Mouse (Mus musculus) MEL (cell line): ENCODE data around the gene Arrdc3. TPM values are rescaled to one million over a fixed set of nuclear protein-coding genes. Genes with fewer than 3 reads are reported as not detected.

Experiments
- DNase-seq: peaks from one replicate; pipeline ENCODE4 v3.0.0; 2011; ENCODE audit warnings: low read depth, low spot score
- H3K27ac ChIP-seq: 2 replicates; pipeline ENCODE4 v1.5.1; 2012; ENCODE audit warnings: low read depth, mild to moderate bottlenecking, control low read depth, low read length, moderate library complexity; ENCODE audit not compliant: control insufficient read depth
- H3K27me3 ChIP-seq, 2 experiments: fragments of 150-350 bp in 1 of 2; sonication (generic) in 1 of 2; 2 replicates each; pipeline ENCODE4 v1.6.1; 2012; ENCODE audit warnings: low read length in 2 of 2, mild to moderate bottlenecking in 2 of 2, improper control_type of control experiment in 1 of 2, moderate library complexity in 1 of 2; ENCODE audit not compliant: insufficient read depth in 2 of 2, control insufficient read depth in 1 of 2
- H3K36me3 ChIP-seq, 2 experiments: 2 replicates each; pipeline ENCODE4 v1.6.1; 2012 to 2014; ENCODE audit warnings: low read length in 2 of 2, improper control_type of control experiment in 1 of 2, inconsistent platforms in 1 of 2, mild to moderate bottlenecking in 1 of 2; ENCODE audit not compliant: insufficient read depth in 2 of 2, control insufficient read depth in 1 of 2
- H3K4me1 ChIP-seq, 2 experiments: fragments of 150-350 bp in 1 of 2; sonication (generic) in 1 of 2; 2 replicates each; pipeline ENCODE4 v1.6.1; 2012; ENCODE audit warnings: low read length in 2 of 2, improper control_type of control experiment in 1 of 2, mild to moderate bottlenecking in 1 of 2; ENCODE audit not compliant: insufficient read depth in 2 of 2, control insufficient read depth in 1 of 2
- H3K4me3 ChIP-seq, 2 experiments: fragments of 150-350 bp in 1 of 2; sonication (generic) in 1 of 2; 2 replicates each; pipeline ENCODE4 v1.5.1; 2012; ENCODE audit warnings: low read depth in 2 of 2, low read length in 2 of 2, mild to moderate bottlenecking in 2 of 2, moderate library complexity in 2 of 2, control low read depth in 1 of 2, improper control_type of control experiment in 1 of 2; ENCODE audit not compliant: control insufficient read depth in 1 of 2, insufficient read depth in 1 of 2
- H3K79me2 ChIP-seq: 2 replicates; pipeline ENCODE4 v1.6.1; 2012; ENCODE audit warnings: mild to moderate bottlenecking, low read length, moderate library complexity; ENCODE audit not compliant: control insufficient read depth, poor library complexity, insufficient read depth
- H3K9ac ChIP-seq: 2 replicates; pipeline ENCODE4 v1.6.1; 2012; ENCODE audit warnings: low read depth, mild to moderate bottlenecking, control low read depth, low read length, moderate library complexity; ENCODE audit not compliant: control insufficient read depth, poor library complexity, severe bottlenecking
- H3K9me3 ChIP-seq: fragments of 150-350 bp; sonication (generic); replicated peaks from 2 replicates; pipeline ENCODE4 v1.6.1; 2012; ENCODE audit warnings: mild to moderate bottlenecking, low read length, improper control_type of control experiment, moderate library complexity; ENCODE audit not compliant: insufficient read depth
- BHLHE40 ChIP-seq: IDR thresholded peaks from 2 replicates; pipeline ENCODE4 v1.6.1; 2012; ENCODE audit warnings: low read depth, mild to moderate bottlenecking, inconsistent platforms, low read length, improper control_type of control experiment, borderline replicate concordance
- CTCF ChIP-seq, 3 experiments: IDR thresholded peaks in 2 of 3; conservative IDR thresholded peaks in 1 of 3; 2 replicates each; pipeline ENCODE4 v1.5.1; 2011 to 2012; ENCODE audit warnings: low read length in 3 of 3, low read depth in 2 of 3, mild to moderate bottlenecking in 2 of 3, improper control_type of control experiment in 1 of 3, inconsistent platforms in 1 of 3, mixed read lengths in 1 of 3, moderate library complexity in 1 of 3; ENCODE audit not compliant: control insufficient read depth in 1 of 3, insufficient read depth in 1 of 3, poor library complexity in 1 of 3, severe bottlenecking in 1 of 3
- E2F4 ChIP-seq: IDR thresholded peaks from 2 replicates; pipeline ENCODE4 v1.6.1; 2011; ENCODE audit warnings: low read depth, low read length, improper control_type of control experiment, borderline replicate concordance
- EP300 ChIP-seq, 2 experiments: IDR thresholded peaks; 2 replicates each; pipeline ENCODE4 v1.6.1; 2011; ENCODE audit warnings: improper control_type of control experiment in 2 of 2, low read length in 2 of 2, low read depth in 1 of 2, mild to moderate bottlenecking in 1 of 2
- ETS1 ChIP-seq: IDR thresholded peaks from 2 replicates; pipeline ENCODE4 v1.6.1; 2012; ENCODE audit warnings: low read depth, mild to moderate bottlenecking, inconsistent platforms, low read length, improper control_type of control experiment, moderate library complexity
- GATA1 ChIP-seq: IDR thresholded peaks from 2 replicates; pipeline ENCODE4 v1.6.1; 2011; ENCODE audit warnings: low read depth, low read length, improper control_type of control experiment
- MYC ChIP-seq: IDR thresholded peaks from 2 replicates; pipeline ENCODE4 v1.6.1; 2011; ENCODE audit warnings: low read depth, mild to moderate bottlenecking, low read length, improper control_type of control experiment, moderate library complexity
- POLR2AphosphoS2 ChIP-seq: IDR thresholded peaks from 2 replicates; pipeline ENCODE4 v1.6.1; 2011; ENCODE audit warnings: low read length, improper control_type of control experiment
- RAD21 ChIP-seq: IDR thresholded peaks from 2 replicates; pipeline ENCODE4 v1.6.1; 2011; ENCODE audit warnings: mild to moderate bottlenecking, low read depth, low read length, improper control_type of control experiment
- RCOR1 ChIP-seq: IDR thresholded peaks from 2 replicates; pipeline ENCODE4 v1.6.1; 2012; ENCODE audit warnings: low read depth, mild to moderate bottlenecking, inconsistent platforms, low read length, improper control_type of control experiment
- SMC3 ChIP-seq: IDR thresholded peaks from 2 replicates; pipeline ENCODE4 v1.6.1; 2011; ENCODE audit warnings: low read depth, low read length, improper control_type of control experiment
- TCF12 ChIP-seq: IDR thresholded peaks from 2 replicates; pipeline ENCODE4 v1.6.1; 2014; ENCODE audit warnings: low read depth, mild to moderate bottlenecking, inconsistent platforms, low read length, improper control_type of control experiment, moderate library complexity
- USF1 ChIP-seq: IDR thresholded peaks from 2 replicates; pipeline ENCODE4 v1.6.1; 2014; ENCODE audit warnings: low read depth, mild to moderate bottlenecking, inconsistent platforms, low read length, improper control_type of control experiment, moderate library complexity
- ZKSCAN1 ChIP-seq: IDR thresholded peaks from 2 replicates; pipeline ENCODE4 v1.6.1; 2012; ENCODE audit warnings: low read depth, mild to moderate bottlenecking, inconsistent platforms, low read length, improper control_type of control experiment, moderate library complexity
- ZMIZ1 ChIP-seq: IDR thresholded peaks from 2 replicates; pipeline ENCODE4 v1.6.1; 2012; ENCODE audit warnings: low read depth, mild to moderate bottlenecking, inconsistent platforms, low read length, improper control_type of control experiment, moderate library complexity
- polyA plus RNA-seq, 2 experiments: library from polyadenylated mRNA; stranded (reverse) in 1 of 2; unstranded in 1 of 2; fragments of >175 nt in 1 of 2; fragments of >200 nt in 1 of 2; gene quantifications; 2 replicates each; pipeline versions ENCODE4 v1.2.1 to v1.2.4; 2012; ENCODE audit warnings: low replicate concordance in 2 of 2, low read depth in 1 of 2; ENCODE audit not compliant: insufficient read length in 2 of 2, insufficient read depth in 1 of 2, missing spikeins in 1 of 2
- total RNA-seq: library from RNA; depleted of rRNA; stranded (reverse); fragments of 300-350 nt; gene quantifications from 2 replicates; pipeline ENCODE4 v1.2.3, GENCODE M21; 2012

Arrdc3 gene
- total and polyA plus RNA-seq, 3 experiments = 1.5 to 3.5 TPM; not detected in 1

GRCm38 (mm10) chr13:80928187-80928586, 45.0 kb downstream of the Arrdc3 start (continued):
- no peak for TF ChIP-seq CTCF (IDR thresholded peaks at IDR 0.05 in 2 of 3, conservative IDR thresholded peaks at IDR 0.05 in 1 of 3; ENCODE audit: control insufficient read depth in 1 of 3, insufficient read depth in 1 of 3, low read depth in 2 of 3, low read length in 3 of 3, poor library complexity in 1 of 3, severe bottlenecking in 1 of 3)
- TF ChIP-seq MYC = no peak

GRCm38 (mm10) chr13:80930030-80930429, 46.8 kb downstream of the Arrdc3 start:
- no peak for DNase-seq
- TF ChIP-seq EP300 (IDR thresholded peaks at IDR 0.05; ENCODE audit: low read depth in 1 of 2, low read length in 2 of 2) (peak; percentile 15 to 64; a peak in 2 of 4 replicates), RAD21 (no peak), TCF12 (peak; percentile 69), GATA1 (peak; percentile 69), POLR2AphosphoS2 (no peak), RCOR1 (0 out of 2 replicates have a peak, but pooled peaks have one; percentile 34), ETS1 (no peak), CTCF (IDR thresholded peaks at IDR 0.05 in 2 of 3, conservative IDR thresholded peaks at IDR 0.05 in 1 of 3; ENCODE audit: control insufficient read depth in 1 of 3, insufficient read depth in 1 of 3, low read depth in 2 of 3, low read length in 3 of 3, poor library complexity in 1 of 3, severe bottlenecking in 1 of 3) (no peak)
- Histone ChIP-seq H3K4me3 (no peak overlapping the region), H3K9me3 (no peaks in the 10 kb centered on the region), H3K27ac (no peak overlapping the region), H3K36me3 (peaks cover 0 to 19% of the 10 kb centered on the region in 2 experiments; a peak in 2 of 4 replicates), H3K79me2 (no peaks in the 10 kb centered on the region), H3K4me1 (peaks cover 0 to 20% of the 10 kb centered on the region in 2 experiments; a peak in 3 of 4 replicates), H3K9ac (no peak overlapping the region), H3K27me3 (no peaks in the 10 kb centered on the region)

- Histone ChIP-seq H3K27ac (no peak overlapping the region), H3K27me3 (no peaks in the 10 kb centered on the region), H3K9ac (peak overlapping the region; percentile 39; the same call in 1 of the 2 replicates), H3K4me3 (peak overlapping the region; percentile 40 to 46; a peak in 3 of 4 replicates), H3K9me3 (no peaks in the 10 kb centered on the region), H3K36me3 (peaks cover 0 to 16% of the 10 kb centered on the region in 2 experiments; a peak in 2 of 4 replicates), H3K4me1 (peaks cover 0 to 12% of the 10 kb centered on the region in 2 experiments; a peak in 3 of 4 replicates), H3K79me2 (no peaks in the 10 kb centered on the region)
- TF ChIP-seq USF1 = no peak
- TF ChIP-seq BHLHE40 = no peak
- no peak for TF ChIP-seq MYC
- TF ChIP-seq ZKSCAN1 = no peak
- TF ChIP-seq ZMIZ1 = no peak
- TF ChIP-seq RCOR1 = no peak
- TF ChIP-seq SMC3 = no peak
- no peak for TF ChIP-seq TCF12
- TF ChIP-seq E2F4 = no peak
- peak; percentile 52 for DNase-seq
Observed at GRCm38 (mm10) chr13:80932816-80933402, 49.7 kb downstream of the Arrdc3 start.
